Mouse (Mus musculus) E14TG2a.4 (cell line): ENCODE data around the gene Tubb2a.

Experiments
- CTCF ChIP-seq: conservative IDR thresholded peaks from 2 replicates; pipeline ENCODE4 v1.5.1; 2014; ENCODE audit warnings: low read length
- POU5F1 ChIP-seq: IDR thresholded peaks from 2 replicates; pipeline ENCODE4 v1.6.1; 2014; ENCODE audit warnings: low read length, borderline replicate concordance

DNA sequence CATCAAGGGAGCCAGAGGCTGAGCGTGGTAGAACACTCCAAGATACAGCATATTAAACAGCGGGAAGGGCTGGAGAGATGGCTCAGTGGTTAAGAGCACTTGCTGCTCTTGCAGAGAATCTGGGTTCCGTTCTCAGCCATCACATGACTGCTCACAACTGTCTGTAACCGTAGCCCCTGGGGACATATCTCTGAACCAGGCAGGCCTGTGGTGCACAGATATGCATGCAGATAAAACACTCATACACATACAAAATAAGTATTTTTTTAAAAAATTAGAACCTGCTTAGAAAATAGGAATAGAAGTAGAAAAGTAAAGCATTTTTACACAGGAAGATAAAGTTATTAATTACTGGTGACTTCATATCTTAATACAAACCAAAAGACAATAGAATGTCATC, 41.0 kb upstream of the Tubb2a start:
- TF ChIP-seq CTCF (no peak), POU5F1 (no peak)
